21 mouse cellular contexts compared by ENCODE assay signal in the genomic region with DNA sequence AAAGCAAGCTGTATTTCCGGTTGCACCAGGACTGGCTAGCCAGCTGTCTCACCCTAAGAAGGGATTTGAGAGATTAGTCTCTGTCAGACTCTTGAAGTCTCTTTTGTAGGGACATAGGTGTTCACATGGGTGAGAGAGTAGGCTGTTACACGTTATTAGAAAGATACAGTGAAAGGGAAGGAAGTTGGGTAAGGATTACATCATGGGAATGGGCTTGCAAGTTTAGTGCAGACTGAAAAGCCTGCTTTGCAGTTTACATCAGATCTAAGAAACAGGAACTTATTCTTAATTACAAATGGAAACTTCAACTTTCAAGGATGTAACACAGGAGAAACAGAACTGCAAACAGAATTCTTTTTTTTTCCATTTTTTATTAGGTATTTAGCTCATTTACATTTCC.
"Had no signal": no experiment of that assay in that cellular context is flagged by ENCODE, and none has a peak within 500 bp of the region (broad histone marks: within the 10 kb centered on the region; RNA-seq: fewer than 3 reads in every experiment).

No protein-coding gene starts in this region.

- ATAC-seq: midbrain, embryonic 16.5 days had no signal

- H3K4me1 ChIP-seq: midbrain, embryonic 10.5 days; midbrain, embryonic 12.5 days; neural tube, embryonic 13.5 days; neural tube, embryonic 15.5 days; stomach, embryonic 15.5 days had no signal

- H3K9ac ChIP-seq: liver, embryonic 14.5 days; lung, embryonic 14.5 days; midbrain, embryonic 12.5 days; neural tube, embryonic 13.5 days; neural tube, embryonic 15.5 days; stomach, embryonic 15.5 days had no signal

- DNase-seq: lung, adult 18-20 months; lung, embryonic 14.5 days; lung, postnatal 10 days; lung, postnatal 4 days; midbrain, embryonic 14.5 days; retina, postnatal 1 day; right cerebral cortex, adult 18-20 months; right cerebral cortex, postnatal 25 days; right cerebral cortex, postnatal 4 days; spleen, adult 18-20 months; thymus, adult 2 months; thymus, postnatal 25 days; thymus, postnatal 4 days had no signal

- H3K4me2 ChIP-seq: lung, embryonic 14.5 days; midbrain, embryonic 12.5 days; neural tube, embryonic 13.5 days; neural tube, embryonic 15.5 days; stomach, embryonic 15.5 days had no signal

- H3K27me3 ChIP-seq: midbrain, embryonic 12.5 days; neural tube, embryonic 13.5 days; neural tube, embryonic 15.5 days; stomach, embryonic 15.5 days had no signal

- H3K36me3 ChIP-seq: midbrain, embryonic 10.5 days; midbrain, embryonic 12.5 days; neural tube, embryonic 13.5 days; neural tube, embryonic 15.5 days; stomach, embryonic 15.5 days had no signal

- H3K9me3 ChIP-seq: midbrain, embryonic 10.5 days; midbrain, embryonic 12.5 days; neural tube, embryonic 13.5 days; neural tube, embryonic 15.5 days; stomach, embryonic 15.5 days had no signal

- H3K27ac ChIP-seq: liver, embryonic 14.5 days; midbrain, embryonic 10.5 days; midbrain, embryonic 12.5 days; neural tube, embryonic 13.5 days; neural tube, embryonic 15.5 days; stomach, embryonic 15.5 days; stomach, postnatal 0 days had no signal

- H3K4me3 ChIP-seq: midbrain, embryonic 10.5 days; midbrain, embryonic 12.5 days; neural tube, embryonic 13.5 days; neural tube, embryonic 15.5 days; stomach, embryonic 15.5 days had no signal
